Mouse (Mus musculus) mature B cell (primary cell): ENCODE measurements around the gene Theg.

Experiments used
- in situ Hi-C: fragments of 300-500 bp; cut with MboI; formaldehyde crosslinking; loops from 2 replicates; pipeline ENCODE4 v1.14.3; 2019

Theg gene

DNA sequence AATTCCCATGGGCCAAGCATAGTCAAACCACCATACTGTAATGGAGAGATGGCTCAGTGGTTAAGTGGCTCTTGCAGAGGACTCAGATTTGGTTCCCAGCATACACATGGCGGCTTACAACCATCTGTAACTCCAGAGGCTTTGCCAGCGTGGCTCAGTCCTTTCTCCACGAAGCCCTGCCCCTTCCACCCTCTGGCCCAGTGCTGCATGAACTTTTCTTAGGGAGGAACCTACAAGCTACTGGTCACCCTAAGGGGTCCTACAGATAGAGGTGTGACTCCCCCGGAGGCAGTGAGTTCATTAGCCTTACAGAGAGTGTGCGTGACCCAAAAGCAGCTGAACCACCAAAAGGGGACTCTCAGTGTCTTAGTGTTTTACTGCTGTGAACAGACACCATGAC, 30.2 kb downstream of the Theg start:
- in situ Hi-C loops = no loop called here

DNA sequence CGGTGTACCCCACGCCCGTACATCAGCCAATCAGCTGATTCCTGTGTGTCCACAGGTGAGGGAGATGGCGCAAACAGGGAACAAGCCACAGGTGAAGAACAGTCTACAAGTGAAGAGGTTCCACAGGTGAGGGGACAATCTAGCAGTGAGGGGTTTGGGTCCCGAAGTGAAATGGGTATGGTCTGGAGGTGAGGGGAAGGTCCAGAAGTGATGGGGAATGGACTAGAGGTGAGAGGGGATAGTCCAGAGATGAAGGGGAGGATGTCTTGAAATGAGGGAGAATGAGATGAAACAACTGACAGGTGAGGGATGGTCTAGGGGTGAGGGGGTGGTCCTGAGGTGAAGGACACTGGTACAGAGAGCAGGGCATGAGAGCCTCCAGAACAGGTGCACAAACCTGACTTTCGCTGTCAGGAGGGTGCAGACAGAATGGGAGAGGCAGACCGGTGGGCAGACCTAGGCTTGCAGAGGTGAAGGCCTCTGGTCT, 31.9 kb downstream of the Theg start:
- in situ Hi-C loops = no loop called here

DNA sequence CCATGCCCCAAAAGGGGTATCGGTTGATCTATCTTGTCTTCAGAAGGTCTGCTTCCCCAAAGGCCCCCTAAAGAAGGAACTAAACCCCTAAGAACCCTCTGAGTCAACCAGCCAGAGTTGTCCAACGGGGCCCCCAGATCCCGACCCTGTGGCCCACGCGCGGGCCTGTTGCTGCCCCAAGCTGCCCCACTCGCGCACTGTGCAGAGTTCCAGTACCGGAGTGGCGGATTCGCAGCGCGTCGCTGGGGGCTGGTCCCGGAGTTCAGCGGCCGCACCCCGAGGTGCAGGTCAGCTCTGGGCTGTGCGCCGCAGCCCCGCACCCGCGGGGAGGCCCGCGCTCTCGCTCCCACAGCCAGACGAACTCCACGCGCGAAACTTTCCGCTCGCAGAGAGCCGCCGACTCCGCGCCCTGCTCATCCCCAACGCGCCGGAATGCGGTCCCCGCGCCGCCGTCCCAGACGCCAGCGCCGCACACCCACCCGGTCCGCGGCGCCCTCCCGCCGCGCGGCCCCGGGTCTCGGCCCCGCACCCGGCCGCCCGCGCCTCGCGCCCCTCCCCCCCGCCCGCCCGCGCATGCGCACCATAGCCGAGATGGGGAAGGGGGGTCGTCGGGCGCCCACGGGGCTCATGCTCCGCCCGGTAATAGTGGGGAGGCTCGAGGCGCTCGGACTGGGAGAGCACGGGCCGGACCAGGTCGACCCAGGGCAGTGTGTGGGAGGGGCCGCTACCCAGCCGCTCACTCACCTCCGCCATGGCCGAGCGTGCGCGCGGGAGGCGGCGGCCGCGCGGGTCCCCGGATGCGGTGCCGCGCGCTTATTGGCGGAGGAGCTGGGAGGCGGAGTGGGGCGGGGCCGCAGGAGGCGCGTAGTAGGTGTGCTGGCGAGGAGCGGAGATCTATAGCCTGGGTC, 32.5 kb downstream of the Theg start, which contains the start of gene Mier2:
TSS of gene Mier2 (minus strand) at position 870 of the 908 bp plus-strand sequence.
- in situ Hi-C loops = no loop called here

DNA sequence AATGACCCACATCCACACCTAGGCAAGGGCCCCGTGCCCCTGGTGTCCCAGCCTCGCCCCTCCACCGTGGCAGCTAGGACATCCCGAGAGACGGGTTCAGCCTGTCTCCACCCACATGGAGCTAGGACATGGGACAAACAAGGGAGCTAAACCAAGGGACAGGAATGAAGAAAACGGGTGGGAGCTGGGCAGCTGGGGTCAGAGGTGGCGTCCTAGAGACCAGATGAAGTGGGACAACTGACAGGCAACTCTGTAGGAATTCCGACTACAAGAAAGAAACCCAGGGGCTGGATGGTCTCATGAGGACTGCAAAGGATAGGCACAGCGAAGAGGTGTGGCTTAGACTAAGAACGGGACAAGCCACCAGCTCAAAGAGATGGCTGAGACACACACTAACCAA, 33.4 kb downstream of the Theg start:
- in situ Hi-C loops = no loop called here

DNA sequence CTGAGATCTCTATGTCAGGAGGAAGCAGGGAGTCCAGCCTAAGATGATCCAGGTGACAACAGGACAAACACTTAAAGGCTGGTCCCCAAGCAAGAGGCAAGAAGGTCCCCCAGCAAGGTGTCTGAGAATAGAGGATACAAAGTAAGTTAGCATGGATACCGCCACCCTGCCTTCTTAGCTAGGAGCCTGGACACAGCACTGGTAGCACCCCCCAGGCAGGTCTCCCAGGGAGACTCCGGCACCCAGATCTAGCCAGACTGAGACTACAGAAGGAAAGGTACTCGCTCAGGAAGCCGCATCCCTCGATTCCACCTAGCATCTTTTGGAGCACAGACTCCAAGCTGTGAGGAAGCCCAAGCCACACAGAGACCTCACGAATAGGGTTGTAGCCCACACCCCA, 34.0 kb downstream of the Theg start:
- in situ Hi-C loops = no loop called here

DNA sequence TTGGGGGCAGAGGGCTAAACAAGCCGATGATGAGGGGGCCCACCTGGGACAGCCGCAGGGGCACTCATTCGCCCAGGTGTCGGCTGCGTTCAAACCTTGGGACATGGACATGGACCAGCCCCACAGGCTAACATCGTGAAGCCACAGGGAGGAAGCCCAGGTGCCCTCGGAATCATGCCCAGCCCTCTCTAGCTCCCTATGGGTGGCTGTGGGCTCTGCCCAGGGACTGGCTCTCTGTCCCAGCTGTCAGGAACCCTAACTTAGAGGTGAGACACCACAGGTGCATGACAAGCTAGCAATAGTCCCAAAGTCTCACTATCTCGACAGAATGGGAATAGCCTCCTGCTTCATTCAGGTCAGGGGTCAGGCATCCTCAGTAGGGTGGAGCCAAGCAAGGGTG, 34.6 kb downstream of the Theg start:
- in situ Hi-C loops = no loop called here

DNA sequence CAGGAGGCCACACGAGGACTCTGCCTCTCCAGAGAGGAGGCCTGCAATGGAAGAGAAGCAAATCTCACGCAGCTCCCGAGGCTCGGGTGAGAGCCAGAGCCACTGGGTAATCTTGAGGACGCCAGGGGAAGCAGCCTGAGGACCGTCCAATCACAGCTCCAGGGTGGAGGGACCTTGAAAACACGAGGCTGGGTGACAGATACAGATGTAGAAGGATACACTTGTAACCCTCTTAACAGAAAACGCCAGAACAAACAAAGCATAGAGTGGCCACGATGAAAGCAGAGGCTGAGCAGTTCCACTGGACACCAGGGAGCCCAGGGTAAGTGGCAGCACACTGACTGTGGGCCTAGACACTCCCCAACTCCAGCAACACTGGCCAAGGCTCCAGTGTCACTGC, 36.8 kb downstream of the Theg start:
- in situ Hi-C loops = no loop called here

DNA sequence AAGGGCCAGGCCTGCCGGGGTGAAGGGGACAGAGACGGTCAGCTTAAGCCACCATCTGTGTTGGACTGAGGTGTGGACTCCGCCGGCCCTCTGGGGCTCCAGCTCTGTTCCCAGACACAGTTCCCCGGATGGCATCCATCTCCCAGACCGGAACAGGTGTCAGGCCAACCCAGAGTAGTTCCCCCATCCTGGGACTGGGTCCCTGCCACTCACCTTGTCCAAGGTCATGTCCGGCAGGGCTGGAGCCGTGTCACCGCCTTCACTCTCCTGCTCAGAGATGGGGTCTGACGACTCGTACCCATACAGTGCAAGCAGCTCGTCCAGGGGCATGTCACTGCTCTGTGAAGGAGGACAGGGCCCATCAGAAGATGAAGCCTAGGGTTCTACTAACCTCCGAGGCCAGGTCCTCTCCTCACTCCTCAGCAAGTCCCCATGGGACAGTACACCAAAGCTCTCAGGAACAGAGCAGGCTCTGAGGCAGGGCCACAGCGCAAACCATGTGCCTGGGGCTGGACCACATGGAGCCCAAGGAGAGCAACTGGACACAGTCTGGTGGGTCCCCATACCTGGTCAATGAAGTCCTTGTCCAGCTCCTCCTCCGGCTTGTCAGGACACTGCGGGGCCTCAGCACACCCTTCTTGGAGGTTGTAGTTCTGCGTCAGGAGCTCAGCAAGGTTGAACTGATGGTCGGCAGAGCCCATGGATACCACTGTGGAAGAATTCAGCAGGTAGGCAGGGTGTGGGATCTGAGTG, 38.0 kb downstream of the Theg start:
- in situ Hi-C loops = no loop called here

DNA sequence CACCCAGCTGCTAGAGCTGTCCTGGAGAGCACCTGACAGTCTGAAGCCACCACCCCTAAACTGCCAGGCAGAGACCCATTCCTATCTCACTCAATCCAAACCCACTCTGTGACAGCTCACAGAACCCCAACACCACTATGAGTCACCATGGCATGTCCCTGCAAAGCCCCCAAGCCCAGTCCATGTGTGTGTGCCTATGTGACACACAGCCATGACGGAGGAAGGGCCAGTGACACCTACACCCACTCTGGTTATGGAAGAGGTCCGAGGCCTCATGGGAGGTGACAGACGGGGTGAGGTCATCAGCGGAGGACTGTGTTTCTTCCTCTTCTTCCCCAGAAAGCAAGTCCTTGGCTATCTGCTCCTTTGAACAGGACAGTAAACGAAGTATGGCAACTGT, 38.6 kb downstream of the Theg start:
- in situ Hi-C loops = no loop called here

DNA sequence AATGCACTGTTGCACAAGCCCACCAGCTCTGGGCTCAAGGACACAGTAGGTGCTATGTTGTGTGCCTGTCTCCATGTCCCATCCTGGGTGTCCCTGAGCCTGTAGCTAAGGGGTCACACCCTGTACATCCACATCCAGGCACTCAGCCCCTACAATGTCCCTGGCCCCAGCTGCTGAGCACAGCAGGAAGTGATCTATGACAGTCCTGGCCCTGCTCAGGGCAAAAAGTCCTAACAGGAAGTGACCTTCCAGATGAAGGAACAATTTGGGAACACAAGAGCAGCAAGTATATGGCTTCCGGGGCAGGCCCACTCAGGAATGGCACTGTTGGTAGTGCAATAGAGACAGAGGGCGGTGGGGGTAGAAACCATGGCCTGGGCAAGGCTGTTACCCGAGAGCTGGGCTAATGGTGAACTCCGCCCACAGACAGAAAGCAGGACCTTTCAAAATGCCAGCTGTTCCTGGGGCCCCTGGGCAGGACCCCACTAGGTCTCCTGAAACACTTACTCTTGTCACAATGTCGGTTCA, 39.9 kb downstream of the Theg start:
- in situ Hi-C loops = no loop called here

DNA sequence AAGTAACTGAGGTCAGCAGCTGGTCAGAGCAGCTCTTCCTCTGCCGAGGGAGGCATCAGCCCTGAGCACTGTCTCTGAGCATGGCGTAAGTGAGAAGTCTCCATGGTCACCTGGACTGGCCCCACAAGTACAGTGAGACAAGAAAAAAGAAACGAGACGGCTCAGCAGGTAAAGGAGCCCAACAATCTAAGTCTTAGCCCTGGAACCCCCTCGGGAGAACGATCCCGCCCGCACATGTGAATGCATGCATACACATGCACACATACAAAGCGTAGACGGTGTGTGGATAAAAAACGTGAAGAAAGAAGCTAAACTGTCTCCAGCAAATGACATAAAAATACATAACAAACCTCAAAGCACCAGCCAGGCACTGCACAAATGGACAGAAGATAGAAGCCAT, 40.6 kb downstream of the Theg start:
- in situ Hi-C loops = no loop called here

DNA sequence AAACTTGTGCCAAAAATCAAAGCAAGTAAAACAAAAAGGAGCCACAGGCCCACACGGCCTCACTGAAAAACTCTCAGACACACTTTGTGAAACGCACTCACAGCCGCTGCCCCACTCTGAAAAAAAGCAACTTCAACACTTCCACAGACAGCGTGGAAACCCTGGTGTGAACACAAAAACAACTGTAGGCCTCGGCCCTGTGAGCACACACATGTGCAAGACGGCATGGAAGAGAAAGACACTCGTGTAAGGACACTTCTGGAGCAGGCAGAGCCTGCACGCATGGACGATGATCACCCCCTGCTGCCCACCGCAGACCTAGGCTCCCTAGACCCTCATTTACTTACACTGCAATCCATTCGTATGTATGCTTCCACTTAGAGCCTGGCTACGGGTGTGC, 41.2 kb downstream of the Theg start:
- in situ Hi-C loops = no loop called here

DNA sequence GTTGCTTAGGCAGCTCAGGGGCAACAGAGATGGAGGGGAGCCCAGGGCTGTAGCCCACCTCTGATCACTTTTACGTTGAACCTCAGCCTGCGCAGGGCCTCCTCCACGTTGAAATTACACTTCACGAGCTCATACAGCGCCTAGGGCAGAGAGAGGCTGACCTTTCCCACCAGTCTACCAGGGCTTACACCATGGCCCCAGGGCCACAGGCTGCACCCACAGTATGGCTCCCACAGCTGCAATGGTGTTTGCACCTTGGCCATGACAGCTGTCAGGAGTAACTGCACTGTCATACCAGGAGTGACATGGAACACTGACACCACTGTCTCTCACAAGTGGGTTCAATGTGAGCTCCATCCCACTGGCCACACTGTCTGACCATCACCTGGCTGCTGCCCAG, 42.5 kb downstream of the Theg start:
- in situ Hi-C loops = no loop called here

DNA sequence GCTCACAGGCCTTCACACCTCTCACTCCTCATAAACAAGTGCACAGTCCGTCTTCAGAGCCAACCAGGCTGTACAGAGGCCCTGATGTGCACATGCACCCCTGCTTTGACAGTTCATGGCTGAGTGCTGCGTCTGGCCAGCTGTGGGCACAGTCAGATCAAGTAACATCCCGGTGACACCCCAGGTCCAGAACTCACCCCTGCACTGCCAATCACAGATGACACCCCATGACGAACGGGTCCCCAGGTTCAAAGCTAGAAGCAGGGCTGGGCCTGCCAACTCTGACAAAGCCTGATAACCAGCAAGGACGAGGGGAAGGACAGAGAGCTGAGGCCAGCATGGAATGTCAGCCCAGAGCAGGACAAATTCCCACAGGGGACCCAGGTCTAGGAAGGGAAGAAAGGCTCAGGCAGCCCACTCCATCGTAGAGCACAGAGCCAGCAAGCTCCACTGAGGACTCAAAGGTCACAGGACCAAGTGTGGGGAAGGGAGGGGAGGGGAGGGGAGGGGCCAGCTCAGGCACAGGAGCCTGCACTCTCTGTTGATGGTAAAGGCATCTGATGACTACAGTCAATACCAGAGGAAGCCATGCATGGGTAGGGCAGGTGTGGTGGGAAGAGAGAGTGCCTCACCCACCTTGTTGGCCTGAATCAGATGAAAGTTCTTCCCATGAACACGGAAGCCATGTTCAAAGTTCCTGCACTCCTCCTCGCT, 43.1 kb downstream of the Theg start:
- in situ Hi-C loops = no loop called here

DNA sequence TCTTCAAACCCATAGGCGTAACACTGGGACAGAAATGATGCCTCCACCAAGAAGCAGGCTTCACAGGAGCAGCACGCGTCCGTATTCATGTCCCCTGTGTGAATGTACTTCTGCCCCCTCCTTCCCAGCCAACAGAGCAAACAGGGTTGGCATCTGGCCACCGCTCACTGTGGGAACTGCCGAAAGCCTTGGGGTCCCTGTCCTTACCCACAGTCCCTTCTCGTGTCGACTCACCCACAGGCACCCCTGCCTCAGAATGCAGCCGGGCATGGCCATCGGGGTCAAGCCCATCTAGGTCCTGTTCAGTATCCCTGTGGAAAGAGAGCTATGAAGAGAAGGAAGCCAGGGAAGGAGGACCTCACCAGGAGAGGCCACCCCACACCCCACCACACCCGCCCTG, 45.0 kb downstream of the Theg start:
- in situ Hi-C loops = no loop called here

DNA sequence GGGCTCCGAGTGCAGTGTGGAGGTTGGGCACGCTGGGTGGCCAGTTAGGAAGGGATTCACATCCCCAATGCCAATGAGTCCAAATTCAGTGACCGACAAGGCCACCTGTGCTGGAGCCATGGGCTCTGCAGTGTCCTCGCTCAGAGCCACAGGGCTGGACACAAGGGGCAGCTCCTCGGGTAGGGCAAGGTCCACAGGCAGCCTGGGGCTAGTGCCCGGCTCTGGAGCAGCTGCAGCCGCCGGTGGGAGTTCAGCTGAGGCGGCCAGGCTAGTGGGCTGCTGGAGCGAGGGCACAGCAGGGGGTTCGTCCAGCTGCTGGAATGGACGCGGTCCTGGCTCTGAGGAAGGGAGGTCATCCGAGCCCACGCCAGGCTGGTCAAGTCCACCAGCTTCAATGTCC, 45.6 kb downstream of the Theg start:
- in situ Hi-C loops = no loop called here

DNA sequence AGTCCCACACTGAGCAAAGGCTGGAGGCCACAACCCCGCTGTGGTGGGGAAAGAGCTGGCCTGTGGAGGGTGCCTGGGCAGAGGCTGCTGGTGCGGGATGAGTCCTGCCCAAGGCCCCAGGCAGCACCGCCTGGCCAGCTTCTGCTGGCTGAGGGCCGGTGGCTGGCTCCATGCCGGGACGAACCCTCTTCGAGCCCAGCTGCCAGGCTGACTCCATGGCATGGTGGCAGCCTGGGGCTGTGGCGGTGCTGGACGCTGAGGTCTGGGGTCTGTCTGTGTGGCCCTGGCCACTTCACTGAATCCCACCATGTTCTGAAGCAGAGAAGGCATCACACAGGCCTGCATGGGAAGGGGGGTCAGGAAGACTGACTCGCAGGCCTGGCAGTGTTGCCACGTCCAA, 46.4 kb downstream of the Theg start:
- in situ Hi-C loops = no loop called here

DNA sequence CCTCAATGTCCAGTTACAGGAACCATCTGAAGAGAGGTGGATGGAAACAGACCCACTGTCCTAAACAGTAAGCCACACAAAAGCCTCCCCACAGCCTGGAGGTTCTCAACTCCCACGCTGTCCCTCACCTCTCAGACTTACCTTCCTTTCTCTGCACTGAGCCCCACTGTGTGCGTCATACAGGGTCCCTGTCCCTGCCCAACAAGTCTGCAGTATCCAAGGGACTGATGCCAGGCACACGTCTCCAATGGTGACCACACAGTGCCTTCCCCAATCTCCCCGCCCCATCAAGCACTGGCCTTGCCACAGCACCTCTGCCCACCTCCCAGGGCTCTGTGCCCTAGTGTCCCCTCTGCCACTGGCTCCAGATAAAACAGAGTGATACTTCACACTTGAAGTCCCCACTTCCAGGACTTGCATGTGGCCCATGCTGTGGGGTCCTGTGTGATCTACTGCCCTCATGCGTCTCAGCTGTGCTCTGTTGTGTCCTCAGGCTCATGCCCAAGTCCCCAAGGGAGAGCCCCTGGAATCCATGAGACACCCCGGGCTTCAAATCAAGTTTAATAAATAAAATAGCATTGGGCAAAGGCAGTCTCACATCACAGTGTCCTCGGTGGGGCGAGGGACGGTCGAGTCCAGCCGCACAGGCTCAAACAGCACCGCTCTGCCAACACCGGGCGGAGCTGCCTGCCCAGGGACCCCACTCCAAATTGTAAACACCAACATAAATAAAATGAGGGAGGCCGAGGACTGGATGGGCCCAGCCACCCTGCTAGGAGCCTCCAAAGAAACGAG, 47.2 kb downstream of the Theg start:
- in situ Hi-C loops = no loop called here

DNA sequence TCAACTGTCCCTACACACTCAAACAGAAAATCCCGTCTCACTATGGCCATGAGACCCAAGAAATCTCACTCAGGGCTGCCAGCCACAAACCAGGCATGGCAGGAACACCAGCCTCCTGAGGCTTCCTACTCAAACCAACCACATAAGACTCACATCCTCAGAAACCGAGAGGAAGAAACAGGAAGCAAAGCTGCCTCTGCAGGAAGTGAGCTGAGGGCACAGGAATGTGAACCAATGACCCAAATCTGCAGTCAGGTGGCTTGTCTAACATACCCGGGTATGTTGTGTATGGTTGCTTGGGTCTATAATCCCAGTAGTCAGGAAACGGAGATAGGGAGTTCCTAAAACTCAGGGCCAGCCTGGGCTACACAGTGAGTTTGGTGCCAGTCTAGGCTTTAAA, 48.3 kb downstream of the Theg start:
- in situ Hi-C loops = no loop called here

DNA sequence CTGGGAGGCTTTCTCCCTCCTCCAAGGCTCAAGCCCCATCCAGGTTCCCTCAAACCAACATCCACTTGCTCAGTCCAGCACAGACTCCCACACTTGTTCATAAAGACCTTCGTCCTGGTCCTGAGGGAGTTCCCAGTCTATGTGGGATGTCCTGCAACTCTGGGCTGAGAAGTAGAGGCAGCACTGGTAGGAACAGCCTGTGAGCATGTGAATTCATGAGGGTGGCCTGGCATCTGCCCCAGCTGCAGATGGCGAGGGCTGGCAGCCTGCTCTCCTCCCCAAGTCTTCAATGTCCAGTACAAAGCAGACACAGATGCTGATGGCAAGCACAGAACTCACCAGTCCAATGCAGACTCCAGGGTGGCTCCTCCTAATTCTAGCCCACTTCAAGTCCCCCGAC, 48.8 kb downstream of the Theg start:
- in situ Hi-C loops = no loop called here

DNA sequence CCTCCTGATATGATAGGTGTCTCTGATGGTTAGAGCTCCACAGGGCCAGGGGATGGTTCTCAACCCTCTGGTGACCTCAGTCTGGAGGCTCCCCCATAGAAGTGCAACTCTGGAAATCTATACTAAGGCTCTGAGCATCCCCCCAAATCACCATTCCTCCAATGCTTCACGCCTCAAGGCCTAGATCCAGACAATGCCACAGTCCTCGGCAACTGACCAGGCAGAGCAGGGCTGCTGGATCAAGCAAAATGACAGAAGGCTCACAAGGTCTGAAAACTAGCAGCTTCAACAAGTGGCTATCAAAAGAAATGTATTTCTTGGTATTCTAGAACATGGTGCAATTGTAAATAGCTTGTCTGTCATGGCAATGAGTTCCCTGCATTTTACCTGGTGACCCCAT, 49.4 kb downstream of the Theg start:
- in situ Hi-C loops = no loop called here
